Mouse (Mus musculus) small intestine, adult 10 weeks (tissue): ENCODE measurements around the gene E2f4. TPM values are rescaled to one million over a fixed set of nuclear protein-coding genes. Genes with fewer than 3 reads are reported as not detected.

Source experiments
- polyA plus RNA-seq: library from polyadenylated mRNA; stranded (reverse); fragments of 350-450 nt; fragmentation: Illumina TruSeq; extraction: RNeasy Lipid Tissue Mini Kit (QIAGEN cat#74804); gene quantifications from one replicate; pipeline ENCODE4 v1.2.3, GENCODE M21; 2014; ENCODE audit warnings: low replicate concordance

E2f4 gene
- polyA plus RNA-seq, result 6.3 TPM

GRCm38 (mm10) chr8:105297511-105298192 lies at the start of gene E2f4:
E2f4 (plus strand) TSS chr8:105297663.

GRCm38 (mm10) chr8:105254966-105255350 lies 42.5 kb upstream of the E2f4 start, which contains the start of gene B3gnt9:
B3gnt9 (minus strand) TSS chr8:105255153.

GRCm38 (mm10) chr8:105264024-105264982 lies 33.2 kb upstream of the E2f4 start, which contains the start of the genes Tradd and Fbxl8:
Tradd (minus strand) TSS chr8:105264609.
Fbxl8 (plus strand) TSS chr8:105264648.

GRCm38 (mm10) chr8:105269461-105269947 lies 28.0 kb upstream of the E2f4 start, which contains the start of gene Hsf4:
Hsf4 (plus strand) TSS chr8:105269801.

GRCm38 (mm10) chr8:105275840-105276239 lies 21.6 kb upstream of the E2f4 start, which contains the start of gene Nol3:
Nol3 (plus strand) TSS chr8:105276140.

GRCm38 (mm10) chr8:105289805-105290460 lies 7.5 kb upstream of the E2f4 start, which contains the start of gene 4931428F04Rik:
4931428F04Rik (minus strand) TSS chr8:105289864.

GRCm38 (mm10) chr8:105295895-105296573 lies 1.4 kb upstream of the E2f4 start, which contains the start of gene Exoc3l:
Exoc3l (minus strand) TSS chr8:105296101.

GRCm38 (mm10) chr8:105305211-105306145 lies 8.0 kb downstream of the E2f4 start, which contains the start of gene Elmo3:
Elmo3 (plus strand) TSS chr8:105305601.

GRCm38 (mm10) chr8:105326141-105326672 lies 28.7 kb downstream of the E2f4 start, which contains the start of the genes Lrrc29 and Tmem208:
Lrrc29 (minus strand) TSS chr8:105326278.
Tmem208 (plus strand) TSS chr8:105326354.

GRCm38 (mm10) chr8:105347428-105348221 lies 50.2 kb downstream of the E2f4 start, which contains the start of gene Fhod1:
Fhod1 (minus strand) TSS chr8:105347953.

GRCm38 (mm10) chr8:105348450-105349095 lies 51.1 kb downstream of the E2f4 start, which contains the start of gene Slc9a5:
Slc9a5 (plus strand) TSS chr8:105348843.

Other genes with a start within 250 kb of the E2f4 start
- gene Ces3a, start 249.1 kb upstream of the E2f4 start, polyA plus RNA-seq, result 3.9 TPM
- gene Ces3b, start 213.9 kb upstream of the E2f4 start, polyA plus RNA-seq, result not detected
- gene Ces4a, start 165.9 kb upstream of the E2f4 start, polyA plus RNA-seq, result not detected
- gene Cbfb, start 127.0 kb upstream of the E2f4 start, polyA plus RNA-seq, result 98.9 TPM
- 25.7 TPM for gene D230025D16Rik, start 72.5 kb upstream of the E2f4 start, polyA plus RNA-seq
- 1.2 TPM for gene B3gnt9, start 42.5 kb upstream of the E2f4 start, polyA plus RNA-seq
- gene Tradd, start 33.1 kb upstream of the E2f4 start, polyA plus RNA-seq, result 2.2 TPM
- gene Fbxl8, start 33.0 kb upstream of the E2f4 start, polyA plus RNA-seq, result not detected
- gene Hsf4, start 27.9 kb upstream of the E2f4 start, polyA plus RNA-seq, result not detected
- 0.11 TPM for gene Nol3, start 21.5 kb upstream of the E2f4 start, polyA plus RNA-seq
- not detected for gene 4931428F04Rik, start 7.8 kb upstream of the E2f4 start, polyA plus RNA-seq
- not detected for gene Exoc3l, start 1.6 kb upstream of the E2f4 start, polyA plus RNA-seq
- 3.3 TPM for gene Elmo3, start 7.9 kb downstream of the E2f4 start, polyA plus RNA-seq
- 0.19 TPM for gene Lrrc29, start 28.6 kb downstream of the E2f4 start, polyA plus RNA-seq
- gene Tmem208, start 28.7 kb downstream of the E2f4 start, polyA plus RNA-seq, result 9.5 TPM
- gene Fhod1, start 50.3 kb downstream of the E2f4 start, polyA plus RNA-seq, result 0.11 TPM
- not detected for gene Slc9a5, start 51.2 kb downstream of the E2f4 start, polyA plus RNA-seq
- gene Plekhg4, start 75.6 kb downstream of the E2f4 start, polyA plus RNA-seq, result not detected
- not detected for gene Kctd19, start 115.8 kb downstream of the E2f4 start, polyA plus RNA-seq
- gene Lrrc36, start 115.9 kb downstream of the E2f4 start, polyA plus RNA-seq, result not detected
- not detected for gene Tppp3, start 173.9 kb downstream of the E2f4 start, polyA plus RNA-seq
- 0.45 TPM for gene Zdhhc1, start 199.2 kb downstream of the E2f4 start, polyA plus RNA-seq
- gene Hsd11b2, start 221.1 kb downstream of the E2f4 start, polyA plus RNA-seq, result 0.89 TPM